Mouse (Mus musculus): ENCODE measurements around the gene Ubr4.

Gene Ubr4

DNA sequence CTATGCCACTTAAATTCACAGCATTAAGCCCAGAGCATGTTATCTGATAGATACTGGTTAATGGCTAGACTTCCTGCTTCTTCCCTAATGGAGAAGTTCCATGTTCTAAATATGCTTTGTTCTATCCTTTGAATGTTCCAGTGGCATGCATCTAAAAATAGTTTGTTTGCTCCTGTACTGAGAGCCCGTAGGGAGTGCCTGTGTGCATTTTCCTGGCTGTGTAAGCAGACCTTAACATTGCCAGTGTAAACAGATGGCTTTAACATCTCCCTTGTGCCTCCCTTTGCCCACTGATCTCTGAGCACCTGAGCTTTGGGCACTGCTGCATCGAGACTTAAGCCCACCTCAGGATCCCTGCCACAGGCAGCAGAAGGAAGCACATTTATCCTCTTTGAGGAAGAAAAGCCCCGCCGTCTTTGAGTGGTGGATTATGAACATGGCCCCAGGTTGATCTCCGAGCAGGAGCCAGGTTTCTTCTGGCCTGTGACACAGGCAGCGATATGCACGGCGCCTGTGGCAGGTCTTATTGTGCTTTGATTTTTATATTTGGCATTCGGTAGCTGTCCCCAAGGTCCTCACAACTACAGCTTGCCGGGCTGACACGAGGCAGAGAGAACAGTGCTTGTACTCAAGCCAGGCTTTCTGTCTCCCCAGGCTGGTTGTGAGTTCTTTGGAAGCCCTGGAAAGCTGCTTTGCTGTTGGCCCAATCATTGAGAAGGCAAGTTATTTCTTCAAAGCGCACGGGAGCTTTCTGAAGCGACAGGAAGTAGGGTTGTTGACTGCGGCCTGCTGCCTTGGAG lies 80.8 kb downstream of the Ubr4 start:
- no peak for DNase-seq

DNA sequence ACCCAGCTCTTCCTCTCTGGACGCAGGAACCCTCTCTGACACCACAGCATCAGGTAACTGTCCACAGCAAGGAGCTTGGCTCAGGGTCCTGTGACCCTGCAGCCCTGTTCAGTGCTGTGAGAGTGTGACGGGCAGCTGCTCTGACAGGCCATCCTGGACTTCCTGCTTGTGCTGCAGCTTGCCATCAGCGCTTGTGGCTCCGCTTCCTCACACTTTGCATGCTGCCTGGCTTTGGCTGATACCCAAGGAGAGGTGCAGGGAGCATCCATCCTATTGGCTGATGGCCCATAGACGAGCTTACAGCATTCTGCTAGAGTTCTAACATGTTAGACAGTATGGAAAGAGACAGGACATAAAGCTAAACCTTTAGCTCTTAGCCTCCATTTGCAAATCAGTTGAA lies 88.8 kb downstream of the Ubr4 start:
- no peak for DNase-seq

DNA sequence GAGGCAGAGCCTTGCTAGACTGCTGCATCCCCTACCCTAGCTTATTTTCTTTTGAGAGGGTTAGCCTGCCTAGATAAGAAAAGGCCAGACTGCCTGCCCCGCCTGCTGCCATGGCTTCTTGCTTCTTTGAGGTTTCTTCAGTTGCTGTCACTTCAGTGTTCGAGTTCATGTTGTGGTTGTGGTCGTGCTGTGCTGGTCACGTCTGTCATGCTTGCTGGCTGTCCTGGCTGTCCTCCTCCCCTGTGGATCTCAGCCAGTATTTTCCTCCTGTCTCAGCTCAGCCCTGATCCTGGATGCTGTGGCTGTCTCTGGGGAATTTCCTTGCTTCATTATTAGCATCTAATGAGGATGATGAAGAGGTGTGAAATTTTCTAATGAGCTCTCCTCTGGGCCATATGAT lies 89.4 kb downstream of the Ubr4 start:
- no peak for DNase-seq

DNA sequence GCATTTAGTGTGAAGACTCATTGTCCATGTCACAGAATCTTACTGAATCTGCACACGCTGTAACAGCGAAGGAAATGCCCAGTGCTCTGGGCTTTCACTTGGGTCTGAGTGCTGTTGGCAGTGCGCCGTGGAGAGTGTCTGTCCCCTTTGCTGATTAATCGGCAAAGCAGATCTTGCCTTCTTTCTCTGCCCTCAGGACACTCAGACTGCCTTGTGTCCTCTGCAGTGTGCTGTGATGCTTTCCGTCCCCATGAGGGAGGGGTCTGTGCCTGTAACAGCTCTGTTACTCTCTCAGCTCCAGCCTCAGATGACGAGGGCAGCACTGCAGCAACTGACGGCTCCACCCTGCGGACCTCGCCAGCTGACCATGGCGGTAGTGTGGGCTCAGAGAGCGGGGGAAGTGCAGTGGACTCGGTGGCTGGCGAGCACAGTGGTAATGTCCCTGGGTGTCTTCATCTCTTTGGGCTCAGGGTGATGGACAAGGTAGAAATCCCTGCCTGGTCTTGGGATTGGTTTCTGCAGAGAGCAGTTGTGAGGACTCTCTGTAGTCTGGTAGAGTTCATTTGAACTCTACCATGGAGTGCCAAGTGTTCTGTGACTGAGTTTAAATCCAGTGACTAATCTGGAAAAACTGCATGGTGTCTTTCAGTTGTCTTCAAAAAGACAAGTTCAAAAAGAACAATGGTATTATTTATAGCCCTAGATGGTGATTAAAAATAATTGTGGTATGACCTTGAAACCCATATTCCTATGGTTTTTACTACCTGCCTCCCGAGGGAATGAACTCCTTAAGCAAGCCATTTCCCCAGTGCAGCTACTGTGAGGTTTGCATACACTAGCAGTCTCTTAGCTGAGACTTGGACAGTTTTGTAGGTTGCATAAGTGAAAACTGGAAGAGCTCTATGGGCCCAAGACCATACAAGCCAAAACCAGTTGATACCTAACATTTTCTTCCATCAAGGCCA lies 90.3 kb downstream of the Ubr4 start:
- no peak for DNase-seq

DNA sequence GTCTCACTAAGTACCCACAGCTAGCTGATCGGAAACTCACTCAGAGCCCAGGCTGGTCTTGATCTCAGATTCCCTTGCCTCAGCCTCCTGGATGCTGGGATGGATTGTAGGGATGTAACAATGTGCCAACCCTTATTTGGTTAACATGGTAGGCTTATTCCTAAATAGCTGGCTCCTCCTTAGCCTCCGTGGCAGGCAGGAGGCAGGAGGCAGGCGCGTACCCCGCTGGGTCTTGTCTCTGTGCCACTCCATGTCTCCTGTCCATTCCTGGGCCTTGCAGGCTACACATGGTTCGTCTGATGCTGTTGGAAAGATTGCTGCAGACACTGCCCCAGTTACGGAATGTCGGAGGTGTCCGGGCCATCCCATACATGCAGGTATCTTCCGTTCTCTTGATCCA lies 91.9 kb downstream of the Ubr4 start:
- no peak for DNase-seq

DNA sequence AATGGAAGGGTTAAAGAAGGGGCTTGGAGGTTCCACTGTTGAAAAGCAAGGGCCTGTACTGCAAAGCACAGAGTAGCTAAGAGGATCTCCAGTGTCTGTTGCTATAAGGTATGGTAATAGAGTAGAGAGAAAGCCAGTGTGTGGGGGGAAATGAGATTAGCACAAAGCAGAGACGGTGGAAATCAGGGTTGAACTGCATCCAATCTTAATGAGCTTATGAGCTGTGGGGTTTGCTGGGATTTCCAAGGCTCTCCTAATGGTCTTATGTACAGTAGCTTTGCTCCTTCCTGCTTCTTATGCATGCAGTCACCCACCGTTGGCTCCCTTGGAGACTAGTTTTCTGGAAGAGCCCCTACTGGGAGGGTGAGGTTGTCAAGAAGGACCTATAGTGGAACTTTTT lies 93.8 kb downstream of the Ubr4 start:
- DNase-seq = no peak

DNA sequence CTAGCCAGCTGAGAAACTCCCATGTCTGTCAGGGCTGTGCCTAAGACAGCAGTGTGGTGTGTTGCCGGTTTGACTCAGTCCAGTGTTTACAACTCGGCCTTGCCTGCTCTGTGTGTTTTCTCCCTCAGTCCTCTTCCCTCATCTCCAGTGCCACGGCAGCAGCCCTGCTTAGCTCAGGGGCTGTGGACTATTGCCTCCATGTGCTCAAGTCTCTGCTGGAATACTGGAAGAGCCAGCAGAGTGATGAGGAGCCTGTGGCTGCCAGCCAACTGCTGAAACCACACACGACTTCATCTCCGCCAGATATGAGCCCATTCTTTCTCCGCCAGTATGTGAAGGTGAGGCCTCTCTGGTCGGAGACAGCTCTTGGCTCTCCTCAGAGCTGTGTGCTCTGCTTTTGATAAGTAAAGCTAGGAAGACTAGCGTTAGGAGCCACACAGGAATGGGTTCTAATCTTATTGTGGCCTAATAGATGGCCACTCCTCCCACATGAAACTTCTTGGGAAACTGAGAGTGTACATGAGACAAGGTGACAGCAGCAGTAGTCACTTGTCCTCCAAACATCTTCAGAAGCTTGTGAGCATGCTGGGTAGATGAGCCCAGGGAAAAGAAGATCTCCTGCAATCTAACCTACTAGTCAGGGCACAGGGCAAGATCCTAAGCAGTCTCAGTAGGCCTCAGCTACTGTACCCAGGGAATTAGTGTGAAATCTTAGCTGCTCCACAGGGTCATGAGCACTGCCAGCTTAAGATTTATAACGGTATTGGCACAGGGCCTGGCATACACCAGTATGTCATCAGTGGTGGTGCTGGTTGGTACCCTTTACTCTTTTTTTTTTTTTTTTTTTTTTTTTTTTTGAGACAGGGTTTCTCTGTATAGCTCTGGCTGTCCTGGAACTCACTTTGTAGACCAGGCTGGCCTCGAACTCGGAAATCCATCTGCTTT lies 94.6 kb downstream of the Ubr4 start:
- no peak for DNase-seq

DNA sequence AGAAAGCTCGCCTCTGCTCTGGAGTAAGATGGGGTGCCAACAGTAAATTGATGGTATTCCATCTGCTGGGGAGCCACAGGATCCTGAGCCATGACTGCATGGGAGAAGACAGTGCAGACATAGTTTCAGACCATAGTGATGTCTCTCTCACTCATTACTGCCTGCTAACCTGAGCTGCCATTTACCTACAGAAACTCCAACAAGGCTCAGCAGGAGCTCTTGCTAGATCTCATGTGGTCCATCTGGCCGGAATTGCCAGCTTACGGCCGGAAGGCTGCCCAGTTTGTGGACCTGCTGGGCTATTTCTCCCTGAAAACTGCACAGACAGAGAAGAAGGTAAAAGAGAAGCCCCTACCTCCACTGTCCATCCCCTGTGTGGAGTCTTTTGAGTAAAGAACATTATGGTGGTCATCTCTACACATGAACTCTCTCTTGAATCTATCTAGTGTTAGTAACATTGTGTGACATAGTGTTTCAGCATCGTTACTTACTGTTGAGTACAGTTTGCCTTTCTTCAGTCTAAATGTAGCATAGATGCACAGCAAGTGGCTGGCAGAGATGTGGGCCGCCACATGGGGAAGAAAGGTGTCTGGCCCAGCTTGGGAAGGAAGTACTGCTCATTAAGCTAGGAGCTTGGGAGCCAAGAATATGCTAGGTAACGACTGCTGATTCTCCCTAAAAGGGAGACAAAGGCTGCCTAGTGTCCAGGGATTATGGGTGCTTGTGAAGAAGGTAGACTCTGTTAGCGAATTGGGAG lies 100.7 kb downstream of the Ubr4 start:
- DNase-seq = no peak

DNA sequence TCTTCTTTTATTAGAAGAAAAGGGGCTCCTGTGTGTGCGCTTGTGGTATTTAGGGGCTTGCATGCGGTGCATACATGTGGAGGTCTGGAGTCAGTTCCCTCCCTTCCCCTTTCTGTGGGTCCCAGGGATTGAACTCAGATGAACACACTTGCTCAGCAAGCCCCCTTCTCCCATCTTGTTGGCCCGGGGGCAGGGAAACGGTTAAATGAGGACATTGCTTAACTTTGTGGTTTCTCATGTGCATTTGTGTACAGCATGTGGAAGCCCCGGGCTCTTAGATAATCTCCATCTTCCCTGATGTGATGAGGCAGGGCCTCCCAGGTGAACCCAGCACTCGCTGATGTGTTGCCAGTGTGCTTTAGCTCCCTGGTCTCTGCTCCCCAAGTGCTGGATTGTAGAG lies 101.9 kb downstream of the Ubr4 start:
- DNase-seq = no peak

DNA sequence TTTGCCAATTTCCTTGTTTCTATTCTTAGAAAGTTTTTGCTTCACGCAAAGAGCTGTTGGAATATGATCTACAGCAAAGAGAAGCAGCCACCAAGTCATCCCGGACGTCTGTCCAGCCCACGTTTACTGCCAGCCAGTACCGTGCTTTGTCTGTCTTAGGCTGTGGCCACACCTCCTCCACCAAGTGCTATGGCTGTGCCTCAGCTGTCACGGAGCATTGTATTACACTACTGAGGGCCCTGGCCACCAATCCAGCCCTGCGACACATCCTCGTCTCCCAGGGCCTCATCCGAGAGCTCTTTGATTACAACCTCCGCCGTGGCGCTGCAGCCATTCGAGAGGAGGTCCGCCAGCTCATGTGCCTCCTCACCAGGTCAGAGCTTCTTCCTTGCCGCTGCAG lies 107.6 kb downstream of the Ubr4 start:
- no peak for DNase-seq

DNA sequence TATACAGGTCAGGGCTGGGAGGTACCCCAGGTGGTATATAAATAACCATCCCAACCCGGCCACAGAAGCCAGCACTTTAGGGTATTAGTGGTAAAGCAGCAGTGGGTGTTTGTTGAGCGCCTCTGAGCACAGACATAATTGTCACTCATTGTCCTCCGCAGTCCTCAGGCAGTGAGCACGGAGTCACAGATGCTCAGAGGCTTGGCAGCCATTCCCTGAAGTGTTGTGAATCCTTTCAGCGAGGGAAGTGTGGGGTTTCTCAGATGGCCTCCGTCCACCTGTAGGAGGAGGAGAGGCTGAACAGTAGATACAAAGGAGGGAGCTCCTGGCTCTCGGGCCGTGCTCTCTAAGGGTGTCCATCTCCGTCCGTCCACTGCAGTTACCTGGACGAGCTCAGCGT lies 111.8 kb downstream of the Ubr4 start:
- no peak for DNase-seq

DNA sequence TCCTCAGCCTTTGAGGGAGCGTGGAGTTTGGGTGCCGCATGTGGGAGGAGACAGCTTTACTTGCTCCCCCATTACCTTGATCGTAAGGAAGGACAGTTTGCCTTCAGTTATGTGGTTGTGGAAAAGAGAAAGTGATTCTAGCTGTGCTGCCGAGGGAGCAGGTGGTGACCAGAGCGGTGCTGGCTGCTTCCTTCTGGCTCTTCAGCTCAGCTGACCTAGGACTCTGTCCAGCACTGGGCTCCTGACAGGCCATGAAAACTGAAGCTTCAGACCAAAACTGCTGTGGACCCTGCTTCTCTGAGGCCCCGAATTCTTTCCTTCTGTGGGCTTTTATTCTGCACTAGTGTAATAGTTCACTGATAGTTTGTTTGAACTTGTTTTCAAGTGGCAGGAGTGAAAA lies 114.1 kb downstream of the Ubr4 start:
- DNase-seq = no peak

DNA sequence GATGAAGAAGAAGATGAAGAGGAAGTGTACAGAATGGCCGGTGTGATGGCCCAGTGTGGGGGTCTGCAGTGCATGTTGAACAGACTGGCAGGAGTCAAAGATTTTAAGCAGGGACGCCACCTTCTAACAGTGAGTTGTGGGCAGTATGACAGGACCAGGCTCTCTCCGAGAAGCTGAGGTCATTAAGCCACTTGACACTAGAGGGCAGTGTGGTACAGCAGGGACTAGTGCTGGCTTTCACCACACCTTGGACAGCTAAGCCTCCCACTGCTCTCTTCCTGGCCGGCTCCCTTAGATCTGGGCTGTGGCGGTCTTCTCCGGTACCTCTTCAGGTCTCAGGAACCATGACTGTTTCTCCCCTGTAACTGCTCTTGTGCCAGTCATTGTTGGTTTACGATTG lies 117.8 kb downstream of the Ubr4 start:
- peak; percentile 83 to 89 for DNase-seq

DNA sequence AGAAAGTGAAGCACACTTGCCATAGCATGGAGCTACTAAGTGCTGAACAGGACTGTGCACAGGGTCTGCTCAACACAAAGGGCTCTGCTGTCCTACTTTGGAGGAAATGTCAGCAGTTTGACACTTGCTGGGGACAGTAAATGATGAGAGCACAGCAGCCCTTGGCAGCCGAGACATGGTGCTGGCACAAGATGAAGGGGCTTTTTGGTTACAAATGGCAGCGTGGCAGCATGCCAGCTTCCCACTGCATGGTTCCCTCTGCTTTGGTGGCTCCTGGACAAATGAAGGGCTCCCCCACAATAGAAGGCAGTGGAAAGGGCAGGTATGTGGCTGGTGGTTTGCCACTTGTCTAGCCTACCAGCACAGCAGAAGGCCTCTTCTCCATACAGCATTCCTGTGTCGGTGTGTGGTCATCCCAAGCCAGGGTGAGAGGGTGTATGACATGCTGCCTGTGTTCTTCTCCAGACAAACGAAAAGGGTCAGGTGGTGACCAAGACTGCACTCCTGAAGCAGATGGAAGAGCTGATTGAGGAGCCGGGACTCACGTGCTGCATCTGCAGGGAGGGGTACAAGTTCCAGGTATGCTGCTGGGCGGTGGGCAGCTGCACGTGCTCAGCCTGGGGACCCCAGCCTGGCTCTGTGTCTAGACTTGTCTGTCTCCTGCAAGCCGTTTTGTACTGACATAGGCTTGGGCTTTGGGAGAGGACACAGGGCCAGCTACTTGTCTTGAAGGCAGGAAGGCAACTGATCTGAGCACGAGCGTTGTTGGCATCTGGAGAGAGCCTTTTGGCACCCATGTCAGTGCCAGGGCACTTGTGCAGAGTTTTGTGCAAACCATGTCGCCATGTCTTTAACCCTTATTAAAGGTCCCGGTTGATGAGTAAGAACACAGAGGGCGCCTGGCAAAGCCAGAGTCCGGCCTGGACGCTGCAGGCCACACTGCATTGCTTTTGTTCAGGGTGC lies 124.5 kb downstream of the Ubr4 start:
- DNase-seq = no peak

DNA sequence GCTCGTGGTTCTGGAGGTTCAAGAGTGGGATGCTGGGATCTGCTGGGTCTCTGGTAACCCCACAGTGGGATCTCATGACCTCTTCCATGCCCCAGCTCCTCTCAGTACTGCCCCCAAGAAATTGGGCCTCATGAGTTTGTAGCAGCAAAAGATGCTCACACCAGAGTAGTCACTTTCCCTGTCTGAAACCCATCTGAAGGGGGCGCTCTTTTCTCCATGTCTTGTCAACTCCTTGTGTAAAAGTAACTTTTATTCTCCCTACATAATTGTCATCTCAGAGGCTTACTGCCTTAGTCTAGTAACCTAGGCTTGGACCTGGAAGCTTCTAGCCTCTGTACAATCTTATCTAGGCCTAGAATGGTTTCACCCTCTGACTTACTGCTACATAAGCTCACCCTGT lies 125.6 kb downstream of the Ubr4 start:
- DNase-seq = peak in 1 of 2 experiments; percentile 23

DNA sequence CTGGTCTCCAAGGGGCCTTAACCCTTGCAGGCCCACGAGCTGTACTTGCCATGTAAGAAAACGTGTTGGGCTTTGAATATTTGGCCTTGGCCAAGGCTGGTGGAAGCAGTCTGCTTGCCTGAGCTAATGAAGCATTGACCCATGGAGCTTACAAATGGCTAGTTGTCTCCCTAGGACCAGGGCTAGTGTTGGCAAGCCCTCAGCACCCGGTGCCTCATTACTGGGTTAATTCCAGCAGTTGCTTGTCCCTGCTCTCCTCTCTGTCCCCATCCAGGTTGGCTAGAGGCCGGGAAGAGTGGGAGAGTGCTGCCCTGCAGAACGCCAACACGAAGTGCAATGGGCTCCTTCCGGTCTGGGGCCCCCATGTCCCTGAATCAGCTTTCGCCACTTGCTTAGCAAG lies 126.8 kb downstream of the Ubr4 start:
- DNase-seq = no peak

DNA sequence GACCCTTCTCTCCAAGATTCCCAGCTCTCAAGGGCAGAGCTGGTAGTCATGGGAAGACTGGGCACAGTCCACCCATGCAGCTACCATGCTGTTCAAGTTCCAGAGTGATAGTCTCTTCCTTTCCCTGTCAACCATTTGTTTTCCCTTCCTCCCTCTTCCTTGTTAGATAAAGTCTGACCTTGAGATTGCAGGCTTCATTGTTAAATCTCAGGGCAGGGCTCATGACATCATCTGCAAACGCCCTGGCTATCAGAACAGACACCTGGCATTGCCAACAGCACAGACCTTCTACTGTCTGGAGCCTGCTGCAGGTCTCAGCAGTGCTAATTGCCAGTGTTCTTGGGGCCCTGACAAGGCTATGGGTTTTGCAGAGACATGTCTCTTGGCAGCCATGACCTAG lies 129.0 kb downstream of the Ubr4 start:
- DNase-seq = no peak

DNA sequence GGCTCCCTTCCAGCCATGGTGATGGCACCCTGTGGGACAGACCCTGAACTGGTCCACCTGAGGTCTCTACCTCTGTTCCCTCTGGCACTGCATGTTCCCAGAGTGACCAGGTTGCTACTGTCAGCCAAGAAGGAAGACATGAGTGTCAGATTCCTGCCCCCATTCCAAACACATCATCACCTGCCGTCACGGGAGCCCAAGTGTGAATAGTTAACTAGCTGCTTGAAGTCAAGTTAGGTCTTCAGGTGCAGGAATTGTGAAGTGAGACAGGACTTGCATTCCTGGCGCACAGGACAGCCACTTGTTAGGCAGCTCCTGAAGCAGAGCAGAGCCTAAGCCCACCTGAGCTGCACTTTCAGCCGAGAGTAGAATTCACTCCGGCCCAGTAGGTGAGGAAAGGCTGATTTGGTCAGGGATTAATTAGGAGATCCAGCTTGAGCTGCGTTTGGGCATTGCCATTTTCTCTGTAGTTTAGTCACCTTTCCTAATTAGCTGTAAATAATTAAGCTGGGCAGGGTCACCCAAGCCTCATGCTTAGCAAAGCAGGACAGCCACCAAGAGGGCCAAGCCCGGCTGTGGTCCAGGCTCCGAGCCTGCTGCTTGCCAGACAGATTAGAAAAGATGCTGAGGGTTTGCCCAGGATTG lies 131.2 kb downstream of the Ubr4 start:
- DNase-seq = peak; percentile 60 to 82

DNA sequence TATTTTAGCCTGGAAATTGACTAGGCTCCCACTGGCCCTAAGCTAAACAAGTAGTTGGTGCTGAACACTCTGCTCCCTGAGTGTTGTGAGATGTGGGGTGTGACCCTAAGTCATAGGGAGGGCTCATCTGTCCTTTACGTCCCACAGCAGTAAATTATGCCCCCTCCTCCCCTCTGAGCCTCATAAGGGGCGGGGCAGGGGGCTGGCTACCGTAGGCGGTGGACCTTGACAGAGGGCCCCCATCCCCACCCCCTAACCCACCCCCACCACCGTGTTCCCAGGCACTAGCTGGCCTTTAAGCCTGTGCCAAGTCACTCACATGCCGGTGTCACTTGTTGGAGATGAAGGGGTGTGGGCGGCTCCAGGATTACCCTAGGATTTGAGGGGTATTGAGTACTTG lies 132.1 kb downstream of the Ubr4 start:
- DNase-seq = peak; percentile 6 to 55

DNA sequence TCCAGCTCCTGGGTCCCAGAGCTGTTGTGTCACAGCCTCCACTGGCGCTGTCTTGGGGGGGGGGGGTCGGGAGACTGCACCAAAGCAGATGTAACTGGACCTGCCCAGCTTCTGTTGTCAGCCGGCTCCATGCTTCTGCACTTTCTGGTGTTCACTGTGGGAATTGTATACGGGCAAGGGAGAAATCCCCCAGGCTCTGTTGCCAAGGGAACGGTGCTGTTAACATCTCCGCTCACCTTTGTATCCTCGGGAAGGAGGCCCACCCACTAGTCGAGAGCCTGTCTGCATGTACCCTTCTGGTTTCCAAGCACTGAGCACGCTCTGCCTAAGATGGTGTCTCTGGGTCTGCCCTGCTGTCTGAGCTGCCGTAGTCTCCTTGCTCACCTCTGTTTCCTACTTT lies 134.7 kb downstream of the Ubr4 start:
- DNase-seq = no peak

All from kidney, postnatal 25 days (tissue).